Mouse (Mus musculus) forebrain, embryonic 16.5 days (tissue): ENCODE data around the gene Acss2. TPM values are rescaled to one million over a fixed set of nuclear protein-coding genes. Genes with fewer than 3 reads are reported as not detected.
"Not testable (repeated sequence)": the region's sequence is repeated elsewhere in the genome, so short reads cannot be mapped to it uniquely, and the experiment has no call there.

Experiments used
- ATAC-seq: fragments of 200-750 bp; cut with Nextera tagmentation; 2 replicates; pipeline ENCODE4 v1.8.0; 2017; ENCODE audit warnings: mild to moderate bottlenecking, moderate library complexity
- H3K27ac ChIP-seq: fragments of 300-500 bp; sonication (generic); 2 replicates; pipeline ENCODE4 v1.5.1; 2014; ENCODE audit warnings: low read length, control low read depth
- H3K27me3 ChIP-seq: fragments of 300-500 bp; sonication (generic); replicated peaks from 2 replicates; pipeline ENCODE4 v1.6.1; 2014; ENCODE audit warnings: low read length; ENCODE audit not compliant: control insufficient read depth, insufficient read depth
- H3K36me3 ChIP-seq: fragments of 300-500 bp; sonication (generic); 2 replicates; pipeline ENCODE4 v1.6.1; 2014; ENCODE audit not compliant: control insufficient read depth, insufficient read depth
- H3K4me1 ChIP-seq: fragments of 300-500 bp; sonication (generic); replicated peaks from 2 replicates; pipeline ENCODE4 v1.6.1; 2014; ENCODE audit warnings: low read length; ENCODE audit not compliant: control insufficient read depth, insufficient read depth
- H3K4me2 ChIP-seq: fragments of 300-500 bp; sonication (generic); 2 replicates; pipeline ENCODE4 v1.6.1; 2014; ENCODE audit warnings: mild to moderate bottlenecking, low read length, control low read depth
- H3K4me3 ChIP-seq: fragments of 300-500 bp; sonication (generic); replicated peaks from 2 replicates; pipeline ENCODE4 v1.5.1; 2014; ENCODE audit warnings: mild to moderate bottlenecking, low read length, control low read depth
- H3K9ac ChIP-seq: fragments of 300-500 bp; sonication (generic); replicated peaks from 2 replicates; pipeline ENCODE4 v1.6.1; 2014; ENCODE audit warnings: low read depth, low read length, control low read depth
- H3K9me3 ChIP-seq: fragments of 300-500 bp; sonication (generic); 2 replicates; pipeline ENCODE4 v1.6.1; 2016; ENCODE audit warnings: low read length; ENCODE audit not compliant: control insufficient read depth
- WGBS: fragments of 180-500 bp; shearing (Covaris S2); extraction: QIAGEN DNeasy Blood & Tissue Kit; methylation state at CpG from one replicate; pipeline ENCODE4 v1.1.7; 2014; 5-methylcytosine and 5-hydroxymethylcytosine counted together
- polyA plus RNA-seq: library from polyadenylated mRNA; unstranded; fragments of >200 nt; fragmentation: Nextera tagmentation; extraction: Ambion mirVana; gene quantifications from 2 replicates; pipeline ENCODE4 v1.2.1, GENCODE M21; 2015

Gene Acss2
- polyA plus RNA-seq, 1 experiment from 2014 or later, result 22.8 TPM

DNA sequence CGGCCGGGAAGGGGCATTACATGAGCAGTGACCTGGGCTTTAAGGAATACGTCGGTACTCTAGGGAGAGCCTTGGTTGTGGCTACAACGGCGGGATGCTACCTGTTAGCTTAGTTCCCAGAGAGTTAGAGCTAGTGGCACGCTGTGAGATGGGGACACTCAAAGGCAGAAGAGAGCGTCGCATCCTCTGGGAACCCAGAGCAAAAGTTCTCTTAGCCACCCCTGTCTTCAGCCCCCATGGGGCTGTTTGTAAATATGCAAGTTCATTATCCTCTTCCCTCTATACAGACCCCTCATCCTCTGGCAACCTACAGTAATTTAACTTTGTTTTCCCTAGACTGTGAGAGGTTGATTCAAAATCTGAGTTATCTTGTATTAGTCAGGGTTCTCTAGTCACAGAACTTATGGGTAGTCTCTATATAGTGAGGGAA is 75.1 kb downstream of the Acss2 start:
- H3K9me3 ChIP-seq, result no peaks in the 10 kb centered on the region
- no peaks in the 10 kb centered on the region for H3K36me3 ChIP-seq
- no peaks in the 10 kb centered on the region for H3K27me3 ChIP-seq
- no peak; the same call in 1 of the 2 replicates for ATAC-seq
- peak overlapping the region; percentile 96 for H3K4me2 ChIP-seq
- WGBS, result under 1% methylated on average over 9 of the region's 9 CpGs
- peaks cover 11% of the 10 kb centered on the region for H3K4me1 ChIP-seq
- peak overlapping the region; percentile 60 for H3K9ac ChIP-seq
- H3K4me3 ChIP-seq, result peak overlapping the region; percentile 73
- H3K27ac ChIP-seq, result no peak overlapping the region

DNA sequence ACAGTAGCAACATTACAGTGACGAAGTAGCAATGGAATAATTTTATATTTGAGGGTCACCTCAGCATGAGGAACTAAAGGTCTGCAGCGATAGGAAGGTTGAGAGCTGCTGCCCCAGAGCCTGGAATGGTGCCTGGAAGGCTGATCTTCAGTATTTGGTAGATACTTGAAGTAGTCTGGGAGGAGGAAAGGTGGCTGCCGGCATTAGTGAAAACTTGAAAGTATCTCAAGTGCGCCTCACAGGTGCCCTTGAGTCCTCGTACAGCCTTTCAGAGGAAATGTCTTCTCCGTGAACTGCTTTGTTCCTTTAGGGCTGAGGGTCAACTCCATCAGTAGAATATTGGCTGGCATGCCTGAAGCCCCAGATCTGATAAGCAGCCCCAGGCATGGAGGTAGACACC is 77.8 kb downstream of the Acss2 start:
- no peak overlapping the region for H3K4me3 ChIP-seq
- no peak for ATAC-seq
- H3K27ac ChIP-seq, result no peak overlapping the region

DNA sequence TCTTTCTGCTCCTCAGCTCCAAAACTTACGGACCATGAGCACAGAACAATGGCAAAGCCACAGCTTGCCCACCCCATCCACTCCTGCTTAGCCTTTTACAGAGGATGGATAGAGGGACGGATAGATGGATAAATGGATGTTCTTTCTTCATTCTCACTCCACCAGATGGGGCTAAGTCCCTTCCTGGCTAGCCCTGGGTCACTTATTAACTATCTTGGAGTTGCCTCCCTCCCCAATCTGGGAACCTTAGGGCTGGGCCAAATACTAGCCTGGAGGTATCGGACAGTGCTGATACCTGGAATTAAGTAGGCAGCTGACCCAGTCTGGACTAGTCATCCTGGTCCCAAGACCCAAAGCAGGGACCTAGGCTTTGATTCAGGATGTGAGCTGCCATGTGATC is 86.0 kb downstream of the Acss2 start:
- H3K9me3 ChIP-seq, result no peaks in the 10 kb centered on the region
- H3K27me3 ChIP-seq, result no peaks in the 10 kb centered on the region
- H3K36me3 ChIP-seq, result no peaks in the 10 kb centered on the region
- H3K4me1 ChIP-seq, result no peaks in the 10 kb centered on the region
- H3K4me3 ChIP-seq, result no peak overlapping the region
- WGBS, result 65% methylated on average over 3 of the region's 3 CpGs
- ATAC-seq, result no peak
- H3K9ac ChIP-seq, result no peak overlapping the region
- no peak overlapping the region for H3K4me2 ChIP-seq
- H3K27ac ChIP-seq, result no peak overlapping the region

More for the DNA sequence above, 77.8 kb downstream of the Acss2 start:
- no peaks in the 10 kb centered on the region for H3K36me3 ChIP-seq
- no peaks in the 10 kb centered on the region for H3K27me3 ChIP-seq
- 83% methylated on average over 6 of the region's 6 CpGs for WGBS
- peaks cover 11% of the 10 kb centered on the region for H3K4me1 ChIP-seq
- no peaks in the 10 kb centered on the region for H3K9me3 ChIP-seq
- H3K4me2 ChIP-seq, result no peak overlapping the region
- H3K9ac ChIP-seq, result no peak overlapping the region

DNA sequence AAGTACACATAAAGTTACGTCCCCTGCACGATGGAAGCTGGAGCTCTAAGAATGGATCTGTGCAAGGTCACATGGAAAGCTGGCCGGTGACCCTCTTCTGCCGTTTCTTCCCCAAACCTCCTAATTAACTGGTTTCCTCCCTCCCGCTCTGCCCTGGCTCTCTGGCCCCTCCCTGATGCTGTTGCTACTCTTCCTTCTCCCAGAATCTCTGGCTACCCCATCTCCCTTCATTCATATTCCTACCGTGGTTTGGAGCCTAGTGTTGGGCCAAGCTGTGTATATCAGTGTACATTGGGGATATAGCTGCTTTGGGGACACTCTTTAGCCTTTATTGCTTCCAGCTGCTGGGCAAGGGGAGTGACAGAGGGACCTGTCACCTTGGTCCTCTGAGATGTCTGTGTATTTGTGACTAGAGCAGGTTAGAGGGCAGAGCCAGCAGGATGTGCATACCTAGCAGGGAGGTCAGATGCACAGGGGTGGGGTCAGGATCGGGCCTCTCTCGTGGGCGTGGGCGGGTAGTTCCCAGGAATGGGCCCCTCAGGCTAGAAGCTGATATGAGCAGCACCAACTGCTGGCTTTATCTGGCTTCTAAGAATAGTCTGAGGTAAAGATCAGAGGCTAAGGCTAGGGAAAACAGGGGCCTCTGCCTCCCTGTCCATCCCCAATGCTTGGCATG is 87.0 kb downstream of the Acss2 start:
- H3K36me3 ChIP-seq, result no peaks in the 10 kb centered on the region
- no peaks in the 10 kb centered on the region for H3K9me3 ChIP-seq
- no peak overlapping the region for H3K4me2 ChIP-seq
- WGBS, result 52% methylated on average over 10 of the region's 10 CpGs
- H3K27ac ChIP-seq, result no peak overlapping the region
- no peak overlapping the region for H3K9ac ChIP-seq
- no peaks in the 10 kb centered on the region for H3K4me1 ChIP-seq
- no peak for ATAC-seq
- no peak overlapping the region for H3K4me3 ChIP-seq
- H3K27me3 ChIP-seq, result no peaks in the 10 kb centered on the region

DNA sequence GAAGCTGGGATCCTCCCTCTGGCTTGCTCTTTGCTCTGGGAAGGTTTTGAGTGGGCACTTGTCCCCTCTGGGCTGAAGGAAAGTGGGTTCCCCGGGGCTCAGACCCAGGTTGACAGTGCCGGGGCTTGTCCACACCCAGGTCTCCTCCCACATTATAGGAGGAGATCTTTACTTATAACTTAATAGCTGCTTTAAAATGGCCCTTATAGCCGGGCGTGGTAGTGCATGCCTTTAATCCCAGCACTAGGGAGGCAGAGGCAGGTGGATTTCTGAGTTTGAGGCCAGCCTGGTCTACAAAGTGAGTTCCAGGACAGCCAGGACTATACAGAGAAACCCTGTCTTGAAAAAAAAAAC is 87.5 kb downstream of the Acss2 start:
- not testable (repeated sequence) for H3K9me3 ChIP-seq, H3K36me3 ChIP-seq, H3K27ac ChIP-seq, H3K4me1 ChIP-seq, H3K4me2 ChIP-seq, H3K9ac ChIP-seq, H3K4me3 ChIP-seq, H3K27me3 ChIP-seq, ATAC-seq
- WGBS, result 90% methylated on average over 4 of the region's 4 CpGs

DNA sequence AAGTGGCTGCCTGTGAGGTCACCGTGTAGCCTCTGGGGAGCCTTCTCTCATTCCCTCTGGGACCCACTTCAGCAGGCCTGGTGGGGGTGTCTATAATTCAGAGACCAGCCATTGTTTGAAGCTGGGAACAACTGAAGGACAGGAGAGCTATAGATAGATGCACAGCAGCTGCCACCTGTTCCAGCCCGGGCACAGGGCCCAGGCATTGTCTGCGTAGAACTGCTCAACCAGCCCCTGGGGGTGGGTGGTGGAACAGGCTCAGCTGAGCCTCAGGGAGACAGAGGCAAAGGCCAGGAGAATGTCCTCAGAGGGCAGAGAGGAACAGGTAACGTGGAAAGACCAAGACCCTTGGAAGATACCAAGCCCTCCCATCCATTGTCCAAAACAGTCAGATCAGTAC is 88.6 kb downstream of the Acss2 start:
- no peak overlapping the region for H3K27ac ChIP-seq
- no peaks in the 10 kb centered on the region for H3K9me3 ChIP-seq
- WGBS, result 74% methylated on average over 4 of the region's 4 CpGs
- no peak overlapping the region for H3K4me2 ChIP-seq
- no peak overlapping the region for H3K9ac ChIP-seq
- no peak overlapping the region for H3K4me3 ChIP-seq
- H3K36me3 ChIP-seq, result no peaks in the 10 kb centered on the region
- ATAC-seq, result no peak
- no peaks in the 10 kb centered on the region for H3K27me3 ChIP-seq
- no peaks in the 10 kb centered on the region for H3K4me1 ChIP-seq

DNA sequence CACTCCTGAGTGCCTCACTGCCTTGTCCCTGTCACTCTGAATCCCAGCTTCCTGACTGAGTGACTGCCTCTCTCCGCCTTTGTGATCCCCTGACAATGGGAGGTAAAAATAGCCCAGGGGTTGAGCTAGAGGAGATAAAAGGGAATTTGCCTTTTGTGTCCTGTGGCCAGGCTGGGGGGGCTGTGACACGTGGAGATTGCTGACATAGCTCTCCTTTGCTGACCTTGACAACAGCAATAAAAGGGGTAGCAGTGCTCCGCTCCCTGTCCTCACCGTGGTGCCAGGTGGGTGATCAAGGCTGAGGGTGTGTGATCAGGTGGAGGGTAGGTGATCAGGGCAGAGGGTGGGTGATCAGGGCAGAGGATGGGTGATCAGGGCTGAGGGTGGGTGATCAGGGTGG is 93.2 kb downstream of the Acss2 start, which contains the start of gene Myh7b:
Gene Myh7b (plus strand): TSS at position 235 of the 400 bp plus-strand sequence.
- H3K27me3 ChIP-seq, result no peaks in the 10 kb centered on the region
- WGBS, result 41% methylated on average over 4 of the region's 4 CpGs
- no peak within 1 kb of the TSS for H3K27ac ChIP-seq
- H3K4me1 ChIP-seq, result 0 out of 2 replicates have a peak, but pooled peaks cover 4% of the 10 kb centered on the region
- no peak within 1 kb of the TSS for H3K4me3 ChIP-seq
- no peak within 1 kb of the TSS for H3K4me2 ChIP-seq
- H3K9me3 ChIP-seq, result no peaks in the 10 kb centered on the region
- ATAC-seq, result no peak
- H3K9ac ChIP-seq, result no peak within 1 kb of the TSS
- no peaks in the 10 kb centered on the region for H3K36me3 ChIP-seq

DNA sequence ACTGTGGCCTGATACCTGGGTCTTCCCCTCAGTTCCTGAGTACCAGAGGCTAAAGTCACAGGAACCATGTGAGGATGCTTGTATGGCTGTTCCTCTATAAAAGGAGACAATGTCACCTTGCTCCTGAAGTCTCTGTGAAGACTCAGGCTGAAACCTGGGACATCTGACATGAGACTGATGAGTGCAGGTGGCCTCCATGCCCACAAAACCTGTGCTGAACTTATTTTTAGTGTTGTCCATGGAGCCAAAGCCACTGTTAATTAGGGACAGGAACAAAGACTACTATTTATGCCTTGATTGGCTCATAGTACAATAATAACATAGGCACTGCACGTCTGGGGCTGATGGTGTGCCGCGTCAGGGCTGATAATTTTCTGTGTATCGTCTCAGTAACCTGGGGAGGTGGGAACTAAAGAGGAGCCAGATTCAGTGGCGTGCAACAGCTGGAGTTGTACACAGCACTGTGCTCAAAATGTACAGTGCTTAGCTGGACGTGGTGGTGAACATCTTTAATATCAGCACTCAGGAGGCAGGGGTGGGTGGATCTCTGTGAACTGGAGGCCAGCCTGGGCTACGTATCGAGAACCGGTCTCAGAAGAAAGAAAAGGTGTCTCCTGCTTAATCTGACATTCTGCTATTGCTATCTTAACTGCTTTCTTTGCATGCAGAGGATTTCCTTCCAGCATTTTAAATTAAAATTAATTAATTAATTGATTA is 94.2 kb downstream of the Acss2 start:
- ATAC-seq, result no peak
- no peak overlapping the region for H3K4me3 ChIP-seq
- H3K27ac ChIP-seq, result no peak overlapping the region
- no peaks in the 10 kb centered on the region for H3K27me3 ChIP-seq
- 81% methylated on average over 9 of the region's 9 CpGs for WGBS
- H3K4me2 ChIP-seq, result no peak overlapping the region
- no peaks in the 10 kb centered on the region for H3K36me3 ChIP-seq
- H3K9me3 ChIP-seq, result no peaks in the 10 kb centered on the region
- H3K4me1 ChIP-seq, result 0 out of 2 replicates have a peak, but pooled peaks cover 4% of the 10 kb centered on the region
- no peak overlapping the region for H3K9ac ChIP-seq

DNA sequence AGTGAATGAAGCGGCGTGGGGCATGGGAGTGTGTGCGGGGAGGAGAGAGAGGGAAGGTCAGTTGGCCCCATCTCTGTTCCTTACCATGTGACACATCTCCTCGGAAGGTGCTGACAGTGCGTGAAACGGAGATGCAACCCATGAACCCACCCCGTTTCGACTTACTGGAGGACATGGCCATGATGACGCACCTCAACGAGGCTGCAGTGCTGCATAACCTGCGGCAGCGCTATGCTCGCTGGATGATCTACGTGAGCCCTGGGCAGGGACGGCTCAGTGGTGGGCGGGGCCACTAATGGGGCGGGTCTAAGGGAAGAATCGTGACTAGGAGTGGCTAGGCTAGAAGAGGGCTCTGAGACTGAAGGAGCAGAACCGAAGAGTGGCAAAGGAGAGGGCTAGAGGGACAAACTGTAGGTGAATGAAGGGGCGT is 95.6 kb downstream of the Acss2 start:
- 6% methylated on average over 20 of the region's 20 CpGs for WGBS
- peak overlapping the region; percentile 51 for H3K4me2 ChIP-seq
- ATAC-seq, result peak; percentile 59; the same call in 1 of the 2 replicates
- H3K4me3 ChIP-seq, result peak overlapping the region; percentile 31
- 0 out of 2 replicates have a peak overlapping the region, but pooled peaks have one; percentile 22 for H3K9ac ChIP-seq
- H3K27ac ChIP-seq, result no peak overlapping the region
- H3K27me3 ChIP-seq, result no peaks in the 10 kb centered on the region
- H3K36me3 ChIP-seq, result no peaks in the 10 kb centered on the region
- 0 out of 2 replicates have a peak, but pooled peaks cover 4% of the 10 kb centered on the region for H3K4me1 ChIP-seq
- no peaks in the 10 kb centered on the region for H3K9me3 ChIP-seq
